Mouse (Mus musculus) MEL (cell line): ENCODE data around the gene Lims1. TPM values are rescaled to one million over a fixed set of nuclear protein-coding genes. Genes with fewer than 3 reads are reported as not detected.

ENCODE experiments used
- DNase-seq: peaks from one replicate; pipeline ENCODE4 v3.0.0; 2011; ENCODE audit warnings: low read depth, low spot score
- H3K27ac ChIP-seq: 2 replicates; pipeline ENCODE4 v1.5.1; 2012; ENCODE audit warnings: low read depth, mild to moderate bottlenecking, control low read depth, low read length, moderate library complexity; ENCODE audit not compliant: control insufficient read depth
- H3K27me3 ChIP-seq, 2 experiments: fragments of 150-350 bp in 1 of 2; sonication (generic) in 1 of 2; 2 replicates each; pipeline ENCODE4 v1.6.1; 2012; ENCODE audit warnings: low read length in 2 of 2, mild to moderate bottlenecking in 2 of 2, improper control_type of control experiment in 1 of 2, moderate library complexity in 1 of 2; ENCODE audit not compliant: insufficient read depth in 2 of 2, control insufficient read depth in 1 of 2
- H3K36me3 ChIP-seq, 2 experiments: 2 replicates each; pipeline ENCODE4 v1.6.1; 2012 to 2014; ENCODE audit warnings: low read length in 2 of 2, improper control_type of control experiment in 1 of 2, inconsistent platforms in 1 of 2, mild to moderate bottlenecking in 1 of 2; ENCODE audit not compliant: insufficient read depth in 2 of 2, control insufficient read depth in 1 of 2
- H3K4me1 ChIP-seq, 2 experiments: fragments of 150-350 bp in 1 of 2; sonication (generic) in 1 of 2; 2 replicates each; pipeline ENCODE4 v1.6.1; 2012; ENCODE audit warnings: low read length in 2 of 2, improper control_type of control experiment in 1 of 2, mild to moderate bottlenecking in 1 of 2; ENCODE audit not compliant: insufficient read depth in 2 of 2, control insufficient read depth in 1 of 2
- H3K4me3 ChIP-seq, 2 experiments: fragments of 150-350 bp in 1 of 2; sonication (generic) in 1 of 2; 2 replicates each; pipeline ENCODE4 v1.5.1; 2012; ENCODE audit warnings: low read depth in 2 of 2, low read length in 2 of 2, mild to moderate bottlenecking in 2 of 2, moderate library complexity in 2 of 2, control low read depth in 1 of 2, improper control_type of control experiment in 1 of 2; ENCODE audit not compliant: control insufficient read depth in 1 of 2, insufficient read depth in 1 of 2
- H3K79me2 ChIP-seq: 2 replicates; pipeline ENCODE4 v1.6.1; 2012; ENCODE audit warnings: mild to moderate bottlenecking, low read length, moderate library complexity; ENCODE audit not compliant: control insufficient read depth, poor library complexity, insufficient read depth
- H3K9ac ChIP-seq: 2 replicates; pipeline ENCODE4 v1.6.1; 2012; ENCODE audit warnings: low read depth, mild to moderate bottlenecking, control low read depth, low read length, moderate library complexity; ENCODE audit not compliant: control insufficient read depth, poor library complexity, severe bottlenecking
- H3K9me3 ChIP-seq: fragments of 150-350 bp; sonication (generic); replicated peaks from 2 replicates; pipeline ENCODE4 v1.6.1; 2012; ENCODE audit warnings: mild to moderate bottlenecking, low read length, improper control_type of control experiment, moderate library complexity; ENCODE audit not compliant: insufficient read depth
- CHD1 ChIP-seq: IDR thresholded peaks from 2 replicates; pipeline ENCODE4 v1.6.1; 2012; ENCODE audit warnings: low read depth, mild to moderate bottlenecking, inconsistent platforms, low read length, improper control_type of control experiment
- CHD2 ChIP-seq: IDR thresholded peaks from 2 replicates; pipeline ENCODE4 v1.6.1; 2011; ENCODE audit warnings: low read length, improper control_type of control experiment
- CTCF ChIP-seq, 3 experiments: IDR thresholded peaks in 2 of 3; conservative IDR thresholded peaks in 1 of 3; 2 replicates each; pipeline ENCODE4 v1.5.1; 2011 to 2012; ENCODE audit warnings: low read length in 3 of 3, low read depth in 2 of 3, mild to moderate bottlenecking in 2 of 3, improper control_type of control experiment in 1 of 3, inconsistent platforms in 1 of 3, mixed read lengths in 1 of 3, moderate library complexity in 1 of 3; ENCODE audit not compliant: control insufficient read depth in 1 of 3, insufficient read depth in 1 of 3, poor library complexity in 1 of 3, severe bottlenecking in 1 of 3
- E2F4 ChIP-seq: IDR thresholded peaks from 2 replicates; pipeline ENCODE4 v1.6.1; 2011; ENCODE audit warnings: low read depth, low read length, improper control_type of control experiment, borderline replicate concordance
- EP300 ChIP-seq, 2 experiments: IDR thresholded peaks; 2 replicates each; pipeline ENCODE4 v1.6.1; 2011; ENCODE audit warnings: improper control_type of control experiment in 2 of 2, low read length in 2 of 2, low read depth in 1 of 2, mild to moderate bottlenecking in 1 of 2
- ETS1 ChIP-seq: IDR thresholded peaks from 2 replicates; pipeline ENCODE4 v1.6.1; 2012; ENCODE audit warnings: low read depth, mild to moderate bottlenecking, inconsistent platforms, low read length, improper control_type of control experiment, moderate library complexity
- HCFC1 ChIP-seq: IDR thresholded peaks from 2 replicates; pipeline ENCODE4 v1.6.1; 2012; ENCODE audit warnings: low read depth, mild to moderate bottlenecking, inconsistent platforms, low read length, improper control_type of control experiment, moderate library complexity
- MAFK ChIP-seq: IDR thresholded peaks from 2 replicates; pipeline ENCODE4 v1.6.1; 2011; ENCODE audit warnings: low read depth, mild to moderate bottlenecking, low read length, improper control_type of control experiment, borderline replicate concordance
- MAX ChIP-seq: IDR thresholded peaks from 2 replicates; pipeline ENCODE4 v1.6.1; 2011; ENCODE audit warnings: low read length, improper control_type of control experiment
- MEF2A ChIP-seq: IDR thresholded peaks from 2 replicates; pipeline ENCODE4 v1.6.1; 2014; ENCODE audit warnings: low read depth, mild to moderate bottlenecking, inconsistent platforms, low read length, improper control_type of control experiment; ENCODE audit not compliant: poor library complexity, insufficient replicate concordance, severe bottlenecking; ENCODE audit errors: extremely low read depth
- NRF1 ChIP-seq: IDR thresholded peaks from 2 replicates; pipeline ENCODE4 v1.6.1; 2014; ENCODE audit warnings: low read depth, mild to moderate bottlenecking, inconsistent platforms, low read length, improper control_type of control experiment, moderate library complexity; ENCODE audit not compliant: poor library complexity, insufficient read depth, severe bottlenecking
- POLR2AphosphoS2 ChIP-seq: IDR thresholded peaks from 2 replicates; pipeline ENCODE4 v1.6.1; 2011; ENCODE audit warnings: low read length, improper control_type of control experiment
- POLR2AphosphoS5 ChIP-seq: IDR thresholded peaks from 2 replicates; pipeline ENCODE4 v1.6.1; 2012; ENCODE audit warnings: low read depth, borderline replicate concordance, mild to moderate bottlenecking, inconsistent platforms, low read length, moderate library complexity, mixed read lengths
- RAD21 ChIP-seq: IDR thresholded peaks from 2 replicates; pipeline ENCODE4 v1.6.1; 2011; ENCODE audit warnings: mild to moderate bottlenecking, low read depth, low read length, improper control_type of control experiment
- RCOR1 ChIP-seq: IDR thresholded peaks from 2 replicates; pipeline ENCODE4 v1.6.1; 2012; ENCODE audit warnings: low read depth, mild to moderate bottlenecking, inconsistent platforms, low read length, improper control_type of control experiment
- SIN3A ChIP-seq: IDR thresholded peaks from 2 replicates; pipeline ENCODE4 v1.6.1; 2012; ENCODE audit warnings: low read length, improper control_type of control experiment, inconsistent platforms
- SMC3 ChIP-seq: IDR thresholded peaks from 2 replicates; pipeline ENCODE4 v1.6.1; 2011; ENCODE audit warnings: low read depth, low read length, improper control_type of control experiment
- TBP ChIP-seq: IDR thresholded peaks from 2 replicates; pipeline ENCODE4 v1.8.0; 2011; ENCODE audit warnings: low read depth, low read length, improper control_type of control experiment
- UBTF ChIP-seq: IDR thresholded peaks from 2 replicates; pipeline ENCODE4 v1.6.1; 2012; ENCODE audit warnings: low read depth, mild to moderate bottlenecking, inconsistent platforms, low read length, improper control_type of control experiment, moderate library complexity, borderline replicate concordance; ENCODE audit not compliant: insufficient read depth
- polyA plus RNA-seq, 2 experiments: library from polyadenylated mRNA; stranded (reverse) in 1 of 2; unstranded in 1 of 2; fragments of >175 nt in 1 of 2; fragments of >200 nt in 1 of 2; gene quantifications; 2 replicates each; pipeline versions ENCODE4 v1.2.1 to v1.2.4; 2012; ENCODE audit warnings: low replicate concordance in 2 of 2, low read depth in 1 of 2; ENCODE audit not compliant: insufficient read length in 2 of 2, insufficient read depth in 1 of 2, missing spikeins in 1 of 2
- total RNA-seq: library from RNA; depleted of rRNA; stranded (reverse); fragments of 300-350 nt; gene quantifications from 2 replicates; pipeline ENCODE4 v1.2.3, GENCODE M21; 2012

Lims1 gene
- total and polyA plus RNA-seq, 3 experiments: 24.9 to 28.5 TPM; not detected in 1

DNA sequence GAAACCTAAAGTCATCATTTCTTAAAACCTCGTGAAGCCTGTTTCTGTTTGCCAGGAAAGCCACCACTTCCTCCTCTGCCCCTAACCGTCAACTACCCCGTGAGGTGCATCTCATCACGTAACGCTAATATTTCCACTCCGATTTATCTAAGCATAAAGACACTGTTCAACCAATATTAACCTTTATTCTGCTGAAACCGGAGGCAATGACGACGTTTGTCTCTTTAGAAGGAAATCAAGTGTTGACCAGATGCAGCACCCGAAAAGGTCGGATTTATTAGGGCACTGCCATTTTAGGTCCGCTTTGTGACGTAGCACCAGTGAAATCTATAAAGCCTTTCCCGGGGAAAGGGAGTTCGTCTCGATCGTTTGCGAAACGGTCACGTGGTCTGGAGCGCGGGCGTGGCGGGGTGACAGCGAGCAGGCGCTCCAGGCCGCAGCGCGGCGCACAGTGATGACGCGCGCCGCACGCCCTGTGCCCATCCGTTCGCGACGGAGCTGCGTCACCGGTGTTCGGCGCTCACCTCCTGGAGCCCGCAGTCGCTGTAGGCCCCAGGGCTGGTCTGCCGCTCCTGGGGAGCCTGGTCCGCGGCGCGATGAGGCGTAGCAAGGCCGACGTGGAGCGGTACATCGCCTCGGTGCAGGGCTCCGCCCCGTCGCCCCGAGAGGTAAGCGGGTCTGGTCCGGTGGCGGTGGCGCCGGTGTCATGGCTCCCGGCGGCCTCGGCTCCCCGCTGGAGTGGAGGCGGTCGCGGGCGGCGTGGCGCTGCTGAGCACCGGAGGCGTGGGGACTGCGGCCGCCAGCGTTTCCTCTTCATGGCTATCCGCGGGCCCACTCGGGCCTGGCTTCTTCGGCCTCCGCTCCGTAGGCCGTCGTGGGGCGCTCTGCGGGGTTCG is 123.4 kb downstream of the Lims1 start, which contains the start of gene Ranbp2 (continued):
- TF ChIP-seq MAFK (0 out of 2 replicates have a peak, but pooled peaks have one; percentile 30), MEF2A (0 out of 2 replicates have a peak, but pooled peaks have one; percentile 56), SIN3A (peak; percentile 97), SMC3 (no peak), RCOR1 (no peak), TBP (peak; percentile 91), E2F4 (peak; percentile 92), RAD21 (no peak), POLR2AphosphoS5 (0 out of 2 replicates have a peak, but pooled peaks have one; percentile 28), MAX (peak; percentile 96), ETS1 (peak; percentile 79), CHD2 (no peak), UBTF (0 out of 2 replicates have a peak, but pooled peaks have one; percentile 39), CTCF (IDR thresholded peaks at IDR 0.05 in 2 of 3, conservative IDR thresholded peaks at IDR 0.05 in 1 of 3; ENCODE audit: control insufficient read depth in 1 of 3, insufficient read depth in 1 of 3, low read depth in 2 of 3, low read length in 3 of 3, poor library complexity in 1 of 3, severe bottlenecking in 1 of 3) (peak in 1 of 3 experiments; percentile 7; a peak in 1 of 6 replicates), NRF1 (peak; percentile 71), EP300 (IDR thresholded peaks at IDR 0.05; ENCODE audit: low read depth in 1 of 2, low read length in 2 of 2) (peak; percentile 7 to 56; a peak in 2 of 4 replicates), HCFC1 (peak; percentile 95), POLR2AphosphoS2 (peak; percentile 95)

DNA sequence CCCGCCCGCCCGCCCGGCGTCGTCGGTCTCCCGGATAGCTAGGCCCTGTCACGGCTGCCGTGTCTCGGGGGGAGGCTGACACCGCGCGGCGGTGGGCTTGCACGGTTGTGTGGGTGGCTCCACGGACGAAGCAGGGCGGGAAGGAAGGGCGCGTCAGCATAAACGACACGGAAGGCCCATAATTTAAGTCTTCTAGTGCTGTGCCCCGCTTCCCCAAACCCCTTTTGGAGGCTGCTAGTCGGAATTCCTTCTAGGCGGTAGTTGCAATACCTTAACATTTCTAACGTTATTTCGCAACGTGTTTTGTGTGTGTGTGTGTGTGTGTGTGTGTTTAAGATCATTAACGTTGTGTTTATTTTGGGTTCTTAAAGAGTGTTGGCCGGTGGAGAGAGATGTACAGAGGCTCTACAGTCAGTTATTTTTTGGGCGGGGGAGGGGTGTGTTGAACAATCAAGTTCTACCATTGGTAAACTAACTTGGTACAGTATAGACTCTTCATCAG is 124.1 kb downstream of the Lims1 start:
- H3K9ac ChIP-seq: peak overlapping the region; percentile 97
- no peaks in the 10 kb centered on the region for H3K9me3 ChIP-seq
- H3K4me1 ChIP-seq: peaks cover 11 to 28% of the 10 kb centered on the region in 2 experiments
- peaks cover 41% of the 10 kb centered on the region for H3K79me2 ChIP-seq
- no peaks in the 10 kb centered on the region for H3K27me3 ChIP-seq
- TF ChIP-seq RAD21: no peak
- peak; percentile 73; the same call in 1 of the 2 replicates for TF ChIP-seq CHD1
- TF ChIP-seq, all 39 proteins: peak for 1
- peak overlapping the region; percentile 93 to 98 for H3K4me3 ChIP-seq
- H3K27ac ChIP-seq: peak overlapping the region; percentile 87
- peak; percentile 74 for DNase-seq
- H3K36me3 ChIP-seq: peaks cover 2 to 32% of the 10 kb centered on the region in 2 experiments
